Mouse (Mus musculus): ENCODE measurements around the gene Clec4a4. TPM values are rescaled to one million over a fixed set of nuclear protein-coding genes. Genes with fewer than 3 reads are reported as not detected.
"Not testable (repeated sequence)": the region's sequence is repeated elsewhere in the genome, so short reads cannot be mapped to it uniquely, and the experiment has no call there.

The Clec4a4 gene
- polyA plus RNA-seq (2014; fragmentation: Nextera tagmentation; extraction: Ambion mirVana) = 0.36 TPM in 1 of 2 replicates, not detected in the other

GRCm38 (mm10) chr6:122989876-122990437 is at the start of gene Clec4a4:
Clec4a4 (plus strand) TSS chr6:122990367.
- DNase-seq (ENCODE audit: low spot score) (no peak), ATAC-seq (ENCODE audit: low read depth) (no peak)
- Histone ChIP-seq H3K4me2 (ENCODE audit: low read depth, low read length) (no peak within 1 kb of the TSS), H3K27me3 (replicated peaks; ENCODE audit: control insufficient read depth, insufficient read depth, low read length) (no peaks in the 10 kb centered on the region), H3K36me3 (ENCODE audit: control insufficient read depth, insufficient read depth, low read length) (no peaks in the 10 kb centered on the region), H3K9ac (ENCODE audit: low read depth, low read length) (no peak within 1 kb of the TSS), H3K27ac (replicated peaks; ENCODE audit: low read depth, low read length) (no peak within 1 kb of the TSS), H3K4me1 (ENCODE audit: control insufficient read depth, insufficient read depth, low read length) (no peaks in the 10 kb centered on the region), H3K9me3 (ENCODE audit: control insufficient read depth, low read length) (peaks cover 10% of the 10 kb centered on the region; the same call in 1 of the 2 replicates), H3K4me3 (ENCODE audit: low read depth, low read length) (no peak within 1 kb of the TSS)
- 79% methylated on average over 6 of the region's 6 CpGs for WGBS

GRCm38 (mm10) chr6:122946760-122947159 is 43.4 kb upstream of the Clec4a4 start:
- Histone ChIP-seq H3K4me3 (ENCODE audit: low read depth, low read length) (no peak overlapping the region), H3K27me3 (replicated peaks; ENCODE audit: control insufficient read depth, insufficient read depth, low read length) (no peaks in the 10 kb centered on the region), H3K36me3 (ENCODE audit: control insufficient read depth, insufficient read depth, low read length) (no peaks in the 10 kb centered on the region), H3K9ac (ENCODE audit: low read depth, low read length) (no peak overlapping the region), H3K27ac (replicated peaks; ENCODE audit: low read depth, low read length) (no peak overlapping the region), H3K4me2 (ENCODE audit: low read depth, low read length) (no peak overlapping the region), H3K9me3 (ENCODE audit: control insufficient read depth, low read length) (no peaks in the 10 kb centered on the region), H3K4me1 (ENCODE audit: control insufficient read depth, insufficient read depth, low read length) (no peaks in the 10 kb centered on the region)
- ATAC-seq (ENCODE audit: low read depth) = no peak
- no peak for DNase-seq (ENCODE audit: low spot score)
- WGBS = 85% methylated on average over 2 of the region's 2 CpGs

- Histone ChIP-seq H3K4me1 (ENCODE audit: control insufficient read depth, insufficient read depth, low read length) (no peaks in the 10 kb centered on the region), H3K9me3 (ENCODE audit: control insufficient read depth, low read length) (no peaks in the 10 kb centered on the region), H3K4me3 (ENCODE audit: low read depth, low read length) (no peak within 1 kb of the TSS), H3K36me3 (ENCODE audit: control insufficient read depth, insufficient read depth, low read length) (no peaks in the 10 kb centered on the region), H3K4me2 (ENCODE audit: low read depth, low read length) (no peak within 1 kb of the TSS), H3K9ac (ENCODE audit: low read depth, low read length) (no peak within 1 kb of the TSS), H3K27ac (replicated peaks; ENCODE audit: low read depth, low read length) (no peak within 1 kb of the TSS), H3K27me3 (replicated peaks; ENCODE audit: control insufficient read depth, insufficient read depth, low read length) (no peaks in the 10 kb centered on the region)
- 82% methylated on average over 8 of the region's 8 CpGs for WGBS
- ATAC-seq (ENCODE audit: low read depth) (no peak), DNase-seq (ENCODE audit: low spot score) (no peak)
These were observed 37.8 kb upstream of the Clec4a4 start, which contains the start of gene Clec4a3 for GRCm38 (mm10) chr6:122952401-122952800. Clec4a3 (plus strand) TSS chr6:122952515.

GRCm38 (mm10) chr6:122964562-122964961 is 25.6 kb upstream of the Clec4a4 start:
- Histone ChIP-seq H3K36me3 (ENCODE audit: control insufficient read depth, insufficient read depth, low read length) (no peaks in the 10 kb centered on the region), H3K27me3 (replicated peaks; ENCODE audit: control insufficient read depth, insufficient read depth, low read length) (no peaks in the 10 kb centered on the region), H3K9ac (ENCODE audit: low read depth, low read length) (no peak overlapping the region), H3K4me2 (ENCODE audit: low read depth, low read length) (no peak overlapping the region), H3K9me3 (ENCODE audit: control insufficient read depth, low read length) (peaks cover 5% of the 10 kb centered on the region; the same call in 1 of the 2 replicates), H3K27ac (replicated peaks; ENCODE audit: low read depth, low read length) (no peak overlapping the region), H3K4me3 (ENCODE audit: low read depth, low read length) (no peak overlapping the region), H3K4me1 (ENCODE audit: control insufficient read depth, insufficient read depth, low read length) (no peaks in the 10 kb centered on the region)
- ATAC-seq (ENCODE audit: low read depth) (no peak), DNase-seq (ENCODE audit: low spot score) (no peak)
- WGBS = 82% methylated on average over 2 of the region's 2 CpGs

GRCm38 (mm10) chr6:122969048-122969447 is 21.1 kb upstream of the Clec4a4 start:
- H3K4me1 ChIP-seq (ENCODE audit: control insufficient read depth, insufficient read depth, low read length) = no peaks in the 10 kb centered on the region
- no peak overlapping the region for H3K4me2 ChIP-seq (ENCODE audit: low read depth, low read length)
- WGBS = 86% methylated on average over 2 of the region's 2 CpGs
- no peak for DNase-seq (ENCODE audit: low spot score)
- no peak overlapping the region for H3K27ac ChIP-seq (replicated peaks; ENCODE audit: low read depth, low read length)
- H3K9me3 ChIP-seq (ENCODE audit: control insufficient read depth, low read length) = no peaks in the 10 kb centered on the region
- ATAC-seq (ENCODE audit: low read depth) = no peak
- H3K36me3 ChIP-seq (ENCODE audit: control insufficient read depth, insufficient read depth, low read length) = no peaks in the 10 kb centered on the region
- no peaks in the 10 kb centered on the region for H3K27me3 ChIP-seq (replicated peaks; ENCODE audit: control insufficient read depth, insufficient read depth, low read length)
- H3K4me3 ChIP-seq (ENCODE audit: low read depth, low read length) = no peak overlapping the region
- no peak overlapping the region for H3K9ac ChIP-seq (ENCODE audit: low read depth, low read length)

- H3K4me2 ChIP-seq (ENCODE audit: low read depth, low read length); H3K27ac ChIP-seq (replicated peaks; ENCODE audit: low read depth, low read length); H3K9ac ChIP-seq (ENCODE audit: low read depth, low read length); DNase-seq (ENCODE audit: low spot score); H3K9me3 ChIP-seq (ENCODE audit: control insufficient read depth, low read length); H3K36me3 ChIP-seq (ENCODE audit: control insufficient read depth, insufficient read depth, low read length); H3K27me3 ChIP-seq (replicated peaks; ENCODE audit: control insufficient read depth, insufficient read depth, low read length); ATAC-seq (ENCODE audit: low read depth); H3K4me1 ChIP-seq (ENCODE audit: control insufficient read depth, insufficient read depth, low read length); H3K4me3 ChIP-seq (ENCODE audit: low read depth, low read length): not testable (repeated sequence)
- WGBS = 69% methylated on average over 2 of the region's 2 CpGs
These were observed 14.5 kb downstream of the Clec4a4 start for GRCm38 (mm10) chr6:123004696-123005095.

GRCm38 (mm10) chr6:123005591-123005990 is 15.4 kb downstream of the Clec4a4 start:
- DNase-seq (ENCODE audit: low spot score) = no peak

GRCm38 (mm10) chr6:123049742-123050372 is 59.7 kb downstream of the Clec4a4 start, which contains the start of gene Clec4b1:
Clec4b1 (plus strand) TSS chr6:123049962.
- H3K27me3 ChIP-seq (replicated peaks; ENCODE audit: control insufficient read depth, insufficient read depth, low read length) = no peaks in the 10 kb centered on the region
- 75% methylated on average over 2 of the region's 2 CpGs for WGBS
- H3K4me1 ChIP-seq (ENCODE audit: control insufficient read depth, insufficient read depth, low read length) = no peaks in the 10 kb centered on the region
- DNase-seq (ENCODE audit: low spot score) (no peak), ATAC-seq (ENCODE audit: low read depth) (no peak)
- H3K36me3 ChIP-seq (ENCODE audit: control insufficient read depth, insufficient read depth, low read length) = no peaks in the 10 kb centered on the region
- H3K27ac ChIP-seq (replicated peaks; ENCODE audit: low read depth, low read length) = no peak within 1 kb of the TSS
- no peaks in the 10 kb centered on the region for H3K9me3 ChIP-seq (ENCODE audit: control insufficient read depth, low read length)
- no peak within 1 kb of the TSS for H3K9ac ChIP-seq (ENCODE audit: low read depth, low read length)
- no peak within 1 kb of the TSS for H3K4me3 ChIP-seq (ENCODE audit: low read depth, low read length)
- no peak within 1 kb of the TSS for H3K4me2 ChIP-seq (ENCODE audit: low read depth, low read length)

More at GRCm38 (mm10) chr6:123005591-123005990, 15.4 kb downstream of the Clec4a4 start:
- no peak for ATAC-seq (ENCODE audit: low read depth)
- Histone ChIP-seq H3K4me3 (ENCODE audit: low read depth, low read length) (no peak overlapping the region), H3K9me3 (ENCODE audit: control insufficient read depth, low read length) (no peaks in the 10 kb centered on the region), H3K4me1 (ENCODE audit: control insufficient read depth, insufficient read depth, low read length) (no peaks in the 10 kb centered on the region), H3K36me3 (ENCODE audit: control insufficient read depth, insufficient read depth, low read length) (no peaks in the 10 kb centered on the region), H3K27me3 (replicated peaks; ENCODE audit: control insufficient read depth, insufficient read depth, low read length) (no peaks in the 10 kb centered on the region), H3K27ac (replicated peaks; ENCODE audit: low read depth, low read length) (no peak overlapping the region), H3K9ac (ENCODE audit: low read depth, low read length) (no peak overlapping the region), H3K4me2 (ENCODE audit: low read depth, low read length) (no peak overlapping the region)
- 56% methylated on average over 1 of the region's 1 CpGs for WGBS
